Mouse (Mus musculus) liver, adult (tissue): ENCODE results near the gene Cd7.

Experiments
- GATA4 ChIP-seq: IDR thresholded peaks from 2 replicates; pipeline ENCODE4 v1.6.1; 2014; ENCODE audit warnings: mild to moderate bottlenecking, low read length; ENCODE audit not compliant: insufficient replicate concordance

Cd7 gene

DNA sequence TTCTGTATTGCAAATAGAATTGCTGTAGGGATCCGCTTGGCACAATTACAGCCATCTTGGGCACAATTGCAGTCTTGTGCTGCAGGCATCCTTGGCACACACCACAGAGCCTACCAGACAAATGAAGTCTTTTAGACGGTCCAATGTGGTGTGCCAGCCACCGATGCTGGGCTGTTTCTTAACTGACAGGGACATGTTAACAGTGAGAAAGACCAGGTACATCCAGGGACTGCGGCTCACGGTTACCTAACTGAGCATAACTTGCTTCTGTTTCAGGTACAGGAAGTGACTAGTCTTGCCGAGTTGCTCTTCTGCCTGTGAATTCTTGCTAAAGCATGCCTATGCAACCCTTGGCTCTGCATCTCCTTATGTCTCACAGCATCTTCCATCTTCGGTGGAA lies 25.6 kb downstream of the Cd7 start:
- no peak for TF ChIP-seq GATA4

DNA sequence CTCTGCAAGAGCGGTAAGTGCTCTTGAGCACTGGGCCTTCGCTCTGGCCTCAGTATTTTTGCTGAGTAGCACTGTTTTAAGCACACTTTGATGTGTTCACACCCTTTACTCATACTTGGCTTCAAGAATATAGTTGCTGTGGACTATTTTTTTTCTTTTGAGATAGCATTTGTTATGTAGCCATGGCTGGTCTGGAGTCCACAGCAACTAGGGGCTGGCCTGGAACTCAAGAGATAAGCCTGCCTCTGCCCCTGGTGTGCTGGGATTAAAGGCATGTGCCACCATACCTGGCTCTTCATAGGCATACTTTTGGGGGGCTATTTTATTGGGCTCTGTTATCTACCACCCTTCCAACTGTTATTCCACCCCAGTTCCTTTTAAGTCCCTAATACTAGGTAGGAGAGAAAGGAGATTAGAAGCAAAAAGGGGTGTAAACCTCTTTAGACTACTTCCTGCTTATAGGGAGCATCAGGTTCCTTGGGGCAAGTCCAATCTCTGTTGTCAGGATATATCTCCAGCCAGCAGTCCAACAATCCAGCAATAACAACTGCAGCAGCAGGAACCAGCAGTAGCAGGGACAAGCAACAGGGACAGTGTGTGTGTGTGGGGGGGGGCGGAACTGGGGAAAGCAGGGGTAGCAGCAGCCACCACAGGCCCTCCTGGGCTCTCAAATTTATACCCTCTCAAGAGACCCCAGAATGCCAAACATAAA lies 29.0 kb downstream of the Cd7 start:
- no peak for TF ChIP-seq GATA4

DNA sequence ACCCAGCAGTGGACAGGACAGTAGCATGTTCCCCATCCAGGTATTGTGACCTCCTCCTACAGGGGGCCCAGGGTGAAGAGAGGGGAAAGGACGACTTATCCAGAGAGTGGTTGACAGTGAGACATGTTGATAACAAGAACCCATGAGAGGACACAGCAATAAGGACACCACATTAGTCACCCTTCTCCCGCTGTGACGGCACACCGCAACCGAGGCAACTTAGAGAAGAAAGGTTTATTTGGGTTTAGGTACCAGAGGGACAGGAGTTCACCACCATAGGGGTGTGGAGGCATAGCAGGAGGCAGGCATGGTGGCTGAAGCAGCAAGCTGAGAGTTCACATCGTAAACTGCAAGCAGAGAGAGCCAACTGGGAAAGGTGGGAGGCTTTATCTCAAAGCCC lies 33.0 kb downstream of the Cd7 start:
- no peak for TF ChIP-seq GATA4

DNA sequence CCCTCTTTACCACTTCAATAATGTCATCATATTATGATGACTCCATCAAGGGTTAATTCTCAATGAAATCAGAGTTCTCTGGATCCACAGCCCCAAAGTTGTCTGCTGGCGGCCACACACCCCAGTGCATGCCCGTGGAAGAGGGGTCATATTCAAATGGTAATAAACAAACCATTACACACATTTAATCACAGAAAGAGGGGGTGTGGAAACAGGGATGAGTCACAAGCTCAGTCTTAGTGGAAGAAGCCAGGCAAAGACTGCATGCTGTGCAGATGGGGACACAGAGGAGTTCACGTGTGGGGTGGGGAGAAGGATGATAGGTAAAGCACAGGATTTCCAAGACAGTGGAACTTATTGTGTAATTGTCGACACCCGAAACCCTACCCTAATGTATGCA lies 34.9 kb downstream of the Cd7 start:
- TF ChIP-seq GATA4, result no peak

DNA sequence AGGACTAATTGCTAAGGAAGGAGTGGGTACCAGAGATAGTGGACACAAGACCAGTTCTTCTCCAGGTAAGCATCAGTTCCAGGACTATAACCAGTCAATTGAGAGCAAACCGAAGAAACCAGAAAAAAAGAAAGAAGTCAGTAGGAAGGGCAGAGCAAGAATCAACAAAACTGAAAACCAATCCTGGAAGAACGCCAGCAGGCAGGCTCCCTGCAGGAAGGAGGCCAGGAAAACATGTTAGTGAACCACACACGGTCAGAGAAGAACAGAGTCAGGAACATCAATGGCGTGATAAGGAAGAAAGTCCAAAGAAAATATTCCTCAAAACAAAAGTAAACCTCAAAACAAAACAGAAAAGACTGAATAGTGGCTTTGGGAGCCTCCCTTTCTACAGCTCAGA lies 37.3 kb downstream of the Cd7 start:
- no peak for TF ChIP-seq GATA4

DNA sequence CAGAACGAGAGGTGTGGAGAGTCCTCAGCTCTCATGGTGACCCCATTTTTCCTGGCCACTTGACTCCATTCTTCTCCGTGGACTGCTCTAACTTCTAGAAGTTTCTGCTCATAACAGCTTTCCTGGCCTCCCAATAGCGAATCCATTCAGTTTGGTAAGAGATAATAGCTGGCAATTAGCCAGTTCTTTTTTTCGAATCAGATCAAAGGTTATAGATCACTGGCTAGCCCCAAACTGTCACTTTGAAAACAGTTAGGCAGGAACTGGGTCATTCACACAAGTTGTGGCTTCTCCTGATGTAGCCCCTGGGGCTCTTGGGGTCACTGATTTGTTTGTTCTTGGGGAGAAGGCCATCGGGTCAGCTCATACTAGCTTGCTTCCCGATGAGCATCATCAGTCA lies 44.5 kb downstream of the Cd7 start:
- 0 out of 2 replicates have a peak, but pooled peaks have one; percentile 24 for TF ChIP-seq GATA4

DNA sequence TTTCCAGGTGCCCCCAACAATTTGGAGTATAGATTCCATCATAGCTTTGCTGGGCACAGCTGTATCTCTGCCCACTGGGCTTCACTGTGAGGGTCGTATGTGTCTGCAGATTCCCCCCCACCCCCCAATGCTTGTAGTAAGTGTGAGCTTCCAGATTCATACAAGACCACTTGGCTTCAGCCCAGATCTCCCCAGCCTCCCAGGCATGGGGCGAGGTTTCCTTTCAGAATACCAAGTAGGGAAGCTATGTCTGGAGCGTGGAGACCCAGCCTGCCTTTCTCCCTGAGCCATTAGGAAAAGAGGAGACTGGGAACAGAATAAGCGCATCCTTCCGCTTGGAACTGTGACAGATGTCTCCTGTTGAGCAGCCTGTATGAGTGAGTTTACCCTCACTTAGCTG lies 45.6 kb downstream of the Cd7 start:
- TF ChIP-seq GATA4, result no peak

DNA sequence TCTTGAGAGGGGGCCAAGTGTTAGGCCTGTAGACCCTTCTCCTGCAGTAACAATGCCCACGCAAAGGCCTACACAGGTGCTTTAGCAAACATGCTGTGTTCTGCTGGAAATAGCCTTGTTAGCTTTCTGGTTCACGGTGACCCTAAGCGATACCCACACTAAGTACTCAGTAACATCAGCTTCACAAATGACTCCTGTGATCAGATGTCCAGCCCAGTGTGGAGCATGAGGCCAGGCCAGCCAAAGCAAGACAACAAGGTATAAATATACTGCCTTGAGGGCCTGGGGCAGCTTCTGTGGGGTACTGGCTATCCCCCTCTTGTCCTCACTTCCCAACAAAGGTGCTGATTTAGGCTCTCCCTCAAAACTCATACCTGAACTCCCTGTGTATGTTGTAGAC lies 46.1 kb downstream of the Cd7 start:
- no peak for TF ChIP-seq GATA4

DNA sequence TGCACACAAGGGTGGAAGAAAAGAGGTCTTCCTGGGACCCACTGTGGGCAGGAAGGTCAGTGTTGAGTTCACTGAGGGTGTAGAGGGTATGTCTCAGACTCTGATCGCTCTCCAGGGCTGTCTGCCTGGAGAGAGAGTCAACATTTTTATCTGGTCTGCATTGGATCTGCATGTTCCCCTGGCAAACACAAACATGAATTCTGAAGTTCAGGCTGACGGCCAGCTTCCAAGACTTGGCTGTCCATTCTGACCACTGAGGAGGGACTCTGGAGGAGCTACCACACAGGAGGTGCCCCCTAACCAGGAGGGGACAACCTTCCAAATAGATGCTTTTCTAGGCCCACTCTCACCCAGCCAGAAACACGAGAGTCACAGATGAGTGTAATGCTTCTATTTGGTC lies 47.4 kb downstream of the Cd7 start:
- TF ChIP-seq GATA4, result peak; percentile 91; the same call in 1 of the 2 replicates

DNA sequence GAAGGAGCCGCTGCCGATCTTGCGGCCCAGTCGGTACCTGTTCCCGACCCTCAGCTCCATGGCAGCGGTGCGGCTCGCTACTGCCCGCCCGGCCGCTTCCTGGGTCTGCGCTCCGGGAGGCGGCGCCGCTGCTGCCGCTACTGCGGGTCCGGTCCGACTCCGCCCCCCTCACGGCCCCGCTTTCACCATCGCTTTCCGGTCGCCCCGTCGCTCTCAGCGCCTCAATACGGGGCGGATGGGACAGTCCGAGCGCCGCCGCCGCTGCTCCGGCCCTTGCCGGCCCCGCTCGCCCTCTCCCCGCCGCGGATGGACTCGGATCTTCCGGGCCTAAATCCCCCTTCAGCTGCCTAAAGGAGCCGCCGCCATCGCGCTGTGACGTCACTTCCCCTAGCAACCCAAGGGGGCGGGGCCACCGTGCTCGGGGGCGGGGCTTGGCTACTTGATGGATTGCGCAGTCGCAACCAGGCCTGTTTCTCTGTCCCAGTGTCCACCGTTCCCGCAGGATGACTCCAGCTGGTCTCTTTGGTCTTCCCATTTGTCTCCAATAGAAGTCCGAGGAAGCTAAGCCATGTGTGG lies 48.2 kb downstream of the Cd7 start, which contains the start of gene Csnk1d:
TSS of gene Csnk1d (minus strand) at position 380 of the 576 bp plus-strand sequence.
- no peak for TF ChIP-seq GATA4

DNA sequence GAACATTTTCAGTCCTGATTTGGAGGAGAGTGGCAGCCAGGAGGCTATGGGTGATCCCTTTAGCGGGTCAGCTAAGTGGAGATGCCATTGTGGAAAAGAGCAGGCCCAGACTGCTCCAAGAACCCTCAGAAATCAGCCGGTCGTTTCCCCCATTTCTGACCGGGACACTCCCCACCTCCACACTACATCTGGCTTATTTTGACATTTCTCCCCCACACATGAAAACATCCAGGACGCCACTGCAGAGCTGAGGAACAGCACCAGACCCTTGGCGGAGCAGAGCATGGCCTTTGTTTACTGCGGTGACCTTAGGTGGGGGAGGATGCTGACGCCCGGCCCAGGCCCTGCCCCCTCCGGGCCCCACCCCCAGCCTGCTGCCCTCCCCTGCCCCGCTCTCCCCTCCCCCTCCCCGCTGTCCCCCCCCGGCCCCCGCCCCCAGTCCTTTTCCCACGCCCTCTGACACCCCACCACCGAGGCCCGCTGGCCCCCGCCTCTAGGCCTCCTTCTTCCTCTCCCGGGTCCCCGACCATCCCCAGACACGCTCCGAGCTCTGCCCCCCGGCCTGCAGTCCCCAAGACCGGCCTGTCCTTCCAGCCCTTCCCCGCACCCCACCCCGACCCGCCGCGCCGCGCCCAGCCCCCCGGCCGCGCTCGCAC lies 49.0 kb downstream of the Cd7 start:
- TF ChIP-seq GATA4, result no peak

DNA sequence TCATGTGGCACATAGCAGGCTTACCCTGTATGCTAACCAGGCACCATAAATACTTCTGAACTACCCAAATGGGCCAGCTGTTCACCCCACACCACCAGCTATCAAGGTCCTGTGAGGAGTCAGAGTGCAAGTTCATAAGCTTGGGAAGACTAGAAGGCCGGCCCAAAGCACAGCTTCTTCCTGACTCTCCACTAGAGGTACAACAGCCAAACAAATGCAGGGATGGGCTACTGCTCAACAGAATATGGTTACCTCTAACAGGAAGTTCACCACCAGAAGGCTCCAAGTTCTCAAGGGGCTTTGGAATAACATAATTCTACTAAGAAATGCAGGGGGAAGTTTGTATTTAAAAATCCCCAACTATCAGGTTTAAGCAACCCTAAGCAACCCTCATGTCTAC lies 49.7 kb downstream of the Cd7 start:
- no peak for TF ChIP-seq GATA4

DNA sequence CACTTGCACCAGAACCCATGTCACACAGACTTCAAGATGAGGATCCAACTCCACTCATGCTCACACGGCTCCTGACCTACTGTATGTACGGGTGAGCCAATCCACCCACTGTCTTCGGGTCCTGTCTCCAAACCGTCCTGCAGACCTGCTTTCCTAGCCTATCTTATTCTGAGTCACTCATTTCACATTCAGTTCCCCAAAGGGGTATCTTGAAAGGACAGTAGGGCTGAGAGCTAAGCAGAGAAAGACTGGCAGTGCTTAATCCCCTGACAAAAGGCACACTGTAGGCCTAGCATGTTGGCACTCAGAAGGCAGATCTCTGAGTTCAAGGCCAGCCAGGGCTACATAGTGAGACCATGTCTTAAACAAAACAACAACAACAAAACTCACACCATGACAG lies 50.8 kb downstream of the Cd7 start:
- TF ChIP-seq GATA4, result no peak

DNA sequence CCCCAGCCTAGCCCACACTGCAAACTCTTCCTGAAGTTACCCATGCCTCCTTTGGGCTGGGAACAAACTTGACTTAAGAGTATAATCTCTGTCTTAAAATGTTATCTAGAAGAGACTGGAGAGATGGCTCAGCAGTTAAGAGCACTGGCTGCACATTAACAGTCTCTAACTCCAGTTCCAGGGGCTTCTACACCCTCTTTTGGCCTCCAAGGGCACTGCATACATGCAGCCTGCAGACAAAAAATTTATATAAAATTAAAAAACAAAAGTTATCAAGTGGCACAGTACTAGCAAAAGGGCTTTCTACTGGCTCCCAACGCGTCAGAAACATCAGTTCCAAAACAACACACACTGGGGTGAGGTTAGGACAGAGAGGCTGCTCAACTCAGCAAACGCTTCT lies 51.6 kb downstream of the Cd7 start:
- TF ChIP-seq GATA4, result no peak
